Mouse (Mus musculus) lung, adult 18-20 months (tissue): ENCODE measurements at regions not wholly inside any gene's neighbourhood (a gene's known extent, or its start where the extent isn't known, plus 50 kb on each side); places are given as distances from the start of the nearest gene placed in this dataset.
"Not testable (repeated sequence)": the region's sequence is repeated elsewhere in the genome, so short reads cannot be mapped to it uniquely, and the experiment has no call there.

Source experiments
- DNase-seq, 2 experiments: peaks; one replicate each; pipeline ENCODE4 v3.0.0; 2022; ENCODE audit warnings: mixed read lengths in 2 of 2

DNA sequence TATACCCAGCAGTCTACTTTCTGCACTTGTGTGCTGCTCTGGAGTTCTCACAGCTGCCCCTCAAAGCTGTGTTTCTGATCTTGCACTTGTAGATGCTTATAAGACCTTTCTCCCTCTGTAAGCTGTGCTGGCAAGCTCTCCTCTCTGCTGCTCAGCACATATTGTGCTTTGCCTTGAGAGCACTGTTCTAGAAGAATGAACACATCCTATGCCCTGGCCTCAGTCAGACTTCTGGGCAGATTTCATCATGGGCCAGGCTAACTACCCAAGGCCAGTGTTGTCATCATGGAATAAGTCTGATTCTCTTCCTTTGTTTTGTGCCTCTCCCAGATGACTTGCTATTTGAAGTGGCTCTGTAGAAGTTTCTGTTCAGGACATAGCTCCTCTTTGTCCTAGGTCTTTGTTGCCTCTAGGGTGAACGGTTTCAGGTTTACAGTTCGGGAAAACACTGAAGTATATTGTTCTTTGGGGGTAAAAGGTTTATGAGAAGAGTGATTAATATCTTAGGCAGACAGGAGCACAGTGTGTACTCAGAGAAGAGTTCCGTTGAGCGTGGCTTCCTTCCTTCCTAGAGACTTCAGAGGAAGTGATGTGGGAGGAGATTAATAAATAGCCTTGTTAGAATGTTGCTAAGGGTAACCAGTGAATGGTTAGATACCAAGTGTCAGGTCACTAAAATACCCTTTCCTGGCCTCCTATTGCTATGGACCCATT lies 70.8 kb downstream of the Pcdh18 start:
- peak in 1 of 2 experiments; percentile 4 for DNase-seq

GRCm38 (mm10) chr3:49674921-49675320 lies 82.2 kb downstream of the Pcdh18 start:
- DNase-seq = no peak

DNA sequence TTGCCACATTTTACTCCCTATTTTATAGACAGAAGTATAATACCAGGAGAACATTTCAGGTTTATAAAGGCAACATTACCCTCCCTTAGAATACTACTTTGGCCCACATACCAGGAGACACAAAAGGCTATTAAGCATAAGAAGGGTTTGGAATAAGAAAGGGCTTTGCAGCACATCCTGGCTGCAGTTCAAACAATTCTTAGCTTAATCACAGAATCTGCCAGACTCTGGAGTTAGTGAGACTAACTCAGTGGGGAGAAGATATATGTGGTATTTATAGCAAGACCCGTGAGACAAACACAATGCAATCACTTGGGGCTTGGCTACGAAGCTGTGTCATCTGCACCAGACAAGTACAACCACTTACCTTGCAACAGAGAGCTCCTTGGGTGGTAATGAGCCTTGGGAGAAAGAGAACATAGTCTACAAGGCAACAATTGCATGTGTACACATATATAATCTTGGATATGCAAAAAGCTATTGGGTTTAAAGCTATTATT lies 84.4 kb downstream of the Pcdh18 start:
- no peak for DNase-seq

- DNase-seq = no peak
Observed at GRCm38 (mm10) chr3:49667543-49668338, 89.4 kb downstream of the Pcdh18 start.

- DNase-seq = no peak
Observed at GRCm38 (mm10) chr3:49666516-49666915, 90.6 kb downstream of the Pcdh18 start.

DNA sequence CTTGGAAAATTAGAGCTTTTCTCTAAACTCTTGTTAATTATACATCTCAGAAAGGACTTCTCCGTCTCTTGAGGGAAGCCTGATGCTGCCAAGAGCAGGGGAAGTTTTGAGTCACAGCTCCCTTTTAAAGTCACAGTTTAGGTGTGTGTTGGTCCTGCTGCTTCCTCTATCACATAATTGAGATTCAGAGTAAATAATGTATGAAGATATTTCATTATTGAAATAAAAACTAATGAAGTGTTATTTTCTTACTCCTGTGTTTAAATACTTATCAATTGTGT lies 108.3 kb downstream of the Pcdh18 start:
- DNase-seq = no peak

GRCm38 (mm10) chr3:49648040-49648894 lies 108.9 kb downstream of the Pcdh18 start:
- no peak for DNase-seq

- no peak for DNase-seq
Observed at GRCm38 (mm10) chr3:49644993-49645392, 112.1 kb downstream of the Pcdh18 start.

- DNase-seq = no peak
Observed at GRCm38 (mm10) chr3:49643871-49644270, 113.3 kb downstream of the Pcdh18 start.

- DNase-seq = peak; percentile 7 to 33
Observed at GRCm38 (mm10) chr3:49641966-49642758, 115.0 kb downstream of the Pcdh18 start.

GRCm38 (mm10) chr3:49641411-49641810 lies 115.7 kb downstream of the Pcdh18 start:
- DNase-seq = no peak

DNA sequence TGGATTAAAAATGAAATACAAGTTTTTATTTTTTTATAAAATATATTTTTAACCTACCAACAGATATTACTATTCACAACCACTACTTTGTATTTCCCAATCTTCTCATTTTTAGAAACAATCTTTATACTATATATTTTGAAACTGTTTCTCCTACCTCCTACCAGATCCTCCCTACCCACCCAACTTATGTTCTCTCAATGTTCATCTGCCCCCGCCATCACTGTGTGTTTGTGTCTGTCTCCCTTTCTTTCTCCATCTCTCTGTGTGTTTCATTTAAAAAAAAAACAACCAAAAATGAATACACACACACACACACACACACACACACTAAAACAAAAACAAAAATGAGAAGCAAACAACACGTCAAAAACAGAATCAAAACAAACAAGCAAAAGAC lies 118.5 kb downstream of the Pcdh18 start:
- no peak for DNase-seq

DNA sequence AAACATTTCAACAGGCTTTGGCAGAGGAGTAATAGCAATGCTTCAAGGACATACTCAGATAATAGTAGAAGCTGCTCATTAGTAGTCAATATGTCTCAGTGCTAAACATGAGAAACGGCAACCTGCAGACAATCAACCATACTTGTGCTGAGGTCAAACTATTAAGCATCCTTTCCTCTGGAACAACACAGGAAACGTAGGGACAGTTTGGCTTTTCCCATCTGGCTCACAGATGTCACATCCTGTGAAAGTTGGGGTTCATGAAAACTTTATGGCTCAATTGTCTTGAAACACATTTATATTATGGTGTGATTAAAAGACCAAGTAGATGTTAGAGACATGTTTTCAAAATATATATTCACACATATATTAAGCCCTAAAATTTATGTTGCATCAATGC lies 120.4 kb downstream of the Pcdh18 start:
- DNase-seq = no peak

GRCm38 (mm10) chr3:49592706-49593451 lies 164.2 kb downstream of the Pcdh18 start:
- DNase-seq = no peak

GRCm38 (mm10) chr3:49590234-49590633 lies 166.9 kb downstream of the Pcdh18 start:
- DNase-seq = no peak

GRCm38 (mm10) chr3:49586531-49587168 lies 170.5 kb downstream of the Pcdh18 start:
- no peak for DNase-seq

DNA sequence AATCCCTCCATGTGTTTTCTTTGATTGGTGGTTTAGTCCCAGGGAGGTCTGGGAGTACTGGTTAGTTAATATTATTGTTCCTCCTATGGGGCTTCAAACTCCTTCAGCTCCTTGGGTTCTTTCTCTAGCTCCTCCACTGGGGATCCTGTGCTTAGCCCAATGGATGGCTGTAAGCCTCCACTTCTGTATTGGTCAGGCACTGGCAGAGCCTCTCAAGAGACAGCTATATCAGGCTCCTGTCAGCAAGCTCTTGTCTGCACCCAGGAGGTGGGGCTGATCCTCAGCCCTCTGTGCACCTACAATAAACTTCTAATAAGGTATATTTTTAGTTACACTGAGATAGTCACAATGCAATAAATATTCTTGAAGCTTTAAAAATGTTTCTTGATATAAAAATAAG lies 171.2 kb downstream of the Pcdh18 start:
- DNase-seq = not testable (repeated sequence)

DNA sequence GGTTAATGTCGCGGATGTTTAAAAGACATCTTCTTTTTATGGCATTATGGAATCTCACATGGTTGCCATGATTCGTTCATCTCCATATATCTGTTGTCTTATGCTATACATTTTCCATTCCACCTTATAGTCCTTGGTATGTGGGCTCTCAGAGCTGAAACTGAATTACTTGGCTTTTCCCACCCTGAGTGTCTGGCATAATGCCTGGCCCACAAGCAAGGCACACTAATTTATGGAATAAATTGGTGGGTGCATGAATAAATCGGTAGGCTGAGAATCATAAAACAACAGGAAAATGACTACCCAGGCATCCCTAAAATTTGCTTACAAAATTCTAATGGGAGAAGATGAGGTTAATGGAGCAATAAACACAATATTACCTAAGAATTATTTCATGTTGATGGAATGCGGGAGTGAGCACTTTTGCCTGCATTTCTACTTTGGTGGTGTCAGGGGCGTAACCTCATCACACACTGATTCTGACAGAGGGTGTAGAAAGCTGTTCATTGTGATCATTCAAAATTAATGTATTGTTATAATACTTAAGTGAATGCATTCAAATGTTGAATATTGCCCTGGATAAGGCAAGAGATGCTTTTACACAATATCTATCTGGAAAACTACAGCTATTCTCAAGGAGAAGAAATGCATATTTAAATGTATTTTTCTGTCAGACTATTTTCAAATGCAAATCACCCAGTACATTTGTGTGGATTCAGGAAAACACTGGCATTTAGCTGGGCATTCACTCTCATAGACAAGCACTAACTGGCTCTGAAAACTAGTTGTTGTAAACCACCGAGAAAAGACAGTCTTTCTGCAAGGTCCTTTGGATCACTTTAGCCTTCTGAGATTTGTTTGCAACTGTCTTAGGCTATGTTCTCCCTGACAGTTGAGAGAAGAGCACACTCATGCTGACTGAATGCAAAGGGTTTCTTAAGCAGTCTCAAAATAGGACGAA lies 190.1 kb downstream of the Pcdh18 start:
- no peak for DNase-seq

DNA sequence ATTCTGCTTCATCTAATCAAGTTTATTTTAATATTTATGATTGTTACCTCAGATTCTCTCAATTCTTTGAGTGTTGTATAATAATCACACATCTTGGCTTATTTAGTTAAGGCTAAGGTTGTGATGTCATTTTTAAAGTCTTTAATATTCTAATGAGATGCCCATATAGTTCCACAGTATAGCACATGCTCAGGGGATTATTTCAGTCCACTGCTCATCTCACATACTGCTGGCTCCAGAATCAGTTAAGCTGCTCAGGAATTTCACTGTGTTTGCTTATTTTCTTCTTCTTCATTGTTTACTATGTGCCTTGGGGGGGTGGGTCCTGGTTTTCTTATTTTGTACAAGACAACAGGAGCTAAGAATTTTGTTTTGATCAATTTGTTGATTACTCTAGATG lies 229.5 kb downstream of the Pcdh18 start:
- no peak for DNase-seq

- no peak for DNase-seq
Observed at GRCm38 (mm10) chr3:49520088-49520487, 237.0 kb downstream of the Pcdh18 start.
